Mouse (Mus musculus) mature B cell (primary cell): Measurements from ENCODE around the gene Tcea2.

Source experiments
- in situ Hi-C: fragments of 300-500 bp; cut with MboI; formaldehyde crosslinking; loops from 2 replicates; pipeline ENCODE4 v1.14.3; 2019

Tcea2 gene

DNA sequence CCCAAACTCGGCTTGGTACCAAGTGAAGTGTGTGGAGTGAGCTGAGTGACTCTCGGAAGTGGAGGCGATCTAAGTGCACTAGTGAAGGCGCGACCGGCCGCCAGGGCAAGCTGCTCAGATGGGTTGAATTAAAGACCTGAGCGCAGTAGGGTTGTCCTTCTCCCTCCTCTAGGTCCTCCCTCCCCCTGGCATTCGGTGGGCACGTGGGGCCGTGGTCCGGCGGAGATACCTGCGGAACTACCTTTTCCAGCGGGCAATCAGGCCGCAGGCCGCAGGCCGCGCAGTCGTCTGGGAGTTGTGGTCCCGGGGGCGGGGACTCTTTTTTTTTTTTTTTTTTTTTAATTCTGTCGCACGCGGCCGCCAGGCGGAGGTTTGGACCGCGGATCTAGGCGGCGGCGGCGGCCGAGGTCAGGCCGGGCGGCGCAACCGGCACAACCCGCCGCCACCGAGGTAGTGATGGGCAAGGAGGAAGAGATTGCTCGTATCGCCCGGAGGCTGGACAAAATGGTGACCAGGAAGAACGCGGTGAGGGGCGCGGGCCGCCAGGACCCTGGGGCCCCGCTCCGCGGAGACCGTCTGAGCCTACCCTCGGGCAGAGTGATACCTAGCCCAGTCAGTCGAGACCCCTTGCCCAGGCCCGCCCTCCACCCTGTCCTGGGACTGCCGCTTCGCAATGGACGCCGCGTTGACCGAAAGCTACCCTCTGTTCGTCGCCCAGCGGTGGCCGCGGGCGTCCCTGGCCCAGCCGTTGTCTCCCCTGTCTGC lies at the start of gene Tcea2:
TSS of gene Tcea2 (plus strand) at position 360 of the 765 bp plus-strand sequence.
- in situ Hi-C loops = no loop called here

DNA sequence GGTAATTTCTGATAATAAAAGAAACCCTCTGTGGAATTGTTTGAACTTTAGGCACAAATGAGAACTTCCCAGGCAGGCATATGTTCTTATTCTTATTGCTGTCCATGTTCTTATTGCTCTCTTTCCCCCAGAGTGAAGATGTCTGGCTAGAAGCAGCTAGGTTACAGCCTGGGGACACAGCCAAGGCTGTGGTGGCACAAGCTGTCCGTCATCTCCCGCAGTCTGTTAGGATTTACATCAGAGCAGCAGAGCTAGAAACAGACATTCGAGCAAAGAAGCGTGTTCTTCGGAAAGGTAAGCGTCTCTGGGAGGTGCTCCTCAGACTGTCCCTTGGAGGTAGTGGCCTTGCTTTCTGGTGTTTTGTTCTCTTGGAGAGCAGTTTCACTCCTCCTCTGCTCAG lies 47.5 kb upstream of the Tcea2 start:
- in situ Hi-C loops = no loop called here

DNA sequence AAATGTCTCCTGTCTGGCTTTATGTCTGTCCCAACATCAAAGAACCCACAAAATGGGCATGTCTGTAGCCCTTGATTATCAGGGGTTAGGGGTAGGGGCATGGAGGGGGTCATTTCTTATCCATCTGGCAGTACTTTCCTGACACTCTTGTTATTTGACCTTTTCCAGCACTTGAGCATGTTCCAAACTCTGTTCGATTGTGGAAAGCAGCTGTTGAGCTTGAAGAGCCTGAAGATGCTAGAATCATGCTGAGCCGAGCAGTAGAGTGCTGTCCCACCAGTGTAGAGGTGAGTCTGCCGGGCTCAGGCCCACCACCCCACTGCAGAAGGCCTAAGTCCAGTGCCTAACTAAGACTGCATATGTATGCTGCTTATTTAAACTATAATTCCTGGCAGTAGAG lies 44.2 kb upstream of the Tcea2 start:
- in situ Hi-C loops = no loop called here

DNA sequence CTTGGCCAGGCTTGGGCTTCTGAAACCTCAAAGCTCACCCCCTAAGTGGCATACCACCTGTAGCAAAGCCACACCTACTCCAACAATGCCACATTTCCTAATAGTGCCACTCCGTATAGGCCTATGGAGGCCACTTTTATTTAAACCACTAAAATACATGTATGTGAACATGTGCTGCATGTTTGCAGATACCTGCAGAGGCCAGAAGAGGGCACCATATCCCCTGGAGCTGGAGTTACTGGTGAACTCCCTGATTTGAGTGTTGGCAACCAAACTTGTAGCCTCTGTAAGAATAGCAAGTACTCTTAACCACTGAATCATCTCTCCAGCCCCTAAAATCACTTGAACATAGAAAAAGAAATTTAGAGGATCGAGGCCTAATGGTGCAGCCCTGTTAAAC lies 35.7 kb upstream of the Tcea2 start:
- in situ Hi-C loops = no loop called here

DNA sequence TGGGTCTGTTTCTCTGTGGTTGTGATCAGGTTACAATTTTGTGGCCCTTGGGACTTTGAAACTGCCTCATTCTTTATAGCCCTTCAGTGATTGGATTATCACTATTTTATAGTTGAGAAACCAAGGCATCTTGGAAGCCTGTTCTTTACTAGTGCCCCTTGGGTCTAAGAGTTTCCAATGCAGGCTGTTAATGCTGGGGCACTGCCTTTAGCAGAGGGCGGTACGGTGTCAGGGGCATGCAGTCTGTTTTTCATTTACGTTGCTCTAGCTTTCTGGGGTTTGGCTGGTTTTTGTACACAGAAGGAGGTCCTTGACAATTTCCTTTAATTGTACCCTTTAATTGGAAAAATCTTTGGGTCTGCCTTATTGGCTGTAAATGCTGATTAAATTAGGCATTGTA lies 34.4 kb upstream of the Tcea2 start:
- in situ Hi-C loops = no loop called here

DNA sequence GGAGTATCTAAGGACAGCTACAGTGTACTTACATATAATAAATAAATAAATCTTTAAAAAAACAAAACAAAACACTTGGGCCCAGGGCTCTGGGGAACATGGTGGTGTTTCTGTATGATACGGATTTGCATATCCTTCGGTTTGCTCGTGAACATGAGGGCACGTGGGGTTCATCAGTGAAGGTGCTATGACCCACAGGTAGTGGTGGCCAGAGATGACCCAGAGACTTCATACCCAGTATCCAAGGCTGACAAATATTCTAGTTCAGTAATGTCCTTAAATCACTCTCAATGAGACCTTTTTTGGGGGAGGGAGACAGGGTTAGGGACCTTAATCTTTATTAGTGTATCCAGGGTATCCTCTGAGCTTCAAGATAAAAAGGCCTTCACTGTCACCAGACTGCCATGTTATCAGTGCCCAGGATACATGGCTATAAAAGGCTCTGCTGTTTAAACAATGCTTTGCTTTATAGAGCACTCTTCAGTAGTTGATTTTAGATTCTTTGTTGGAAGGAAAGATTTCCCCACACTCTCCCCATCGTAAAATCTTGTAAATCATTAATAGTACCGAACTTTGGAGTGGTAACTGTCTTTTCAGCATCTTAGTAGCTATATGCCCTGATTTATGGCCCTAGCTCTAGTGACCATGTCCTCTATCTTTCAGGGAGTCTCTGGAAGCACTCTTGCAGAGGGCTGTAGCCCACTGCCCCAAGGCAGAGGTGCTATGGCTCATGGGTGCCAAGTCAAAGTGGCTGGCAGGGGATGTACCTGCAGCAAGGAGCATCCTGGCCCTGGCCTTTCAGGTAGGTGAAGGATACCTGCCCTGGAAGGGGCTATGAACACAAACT lies 33.3 kb upstream of the Tcea2 start:
- in situ Hi-C loops = no loop called here

DNA sequence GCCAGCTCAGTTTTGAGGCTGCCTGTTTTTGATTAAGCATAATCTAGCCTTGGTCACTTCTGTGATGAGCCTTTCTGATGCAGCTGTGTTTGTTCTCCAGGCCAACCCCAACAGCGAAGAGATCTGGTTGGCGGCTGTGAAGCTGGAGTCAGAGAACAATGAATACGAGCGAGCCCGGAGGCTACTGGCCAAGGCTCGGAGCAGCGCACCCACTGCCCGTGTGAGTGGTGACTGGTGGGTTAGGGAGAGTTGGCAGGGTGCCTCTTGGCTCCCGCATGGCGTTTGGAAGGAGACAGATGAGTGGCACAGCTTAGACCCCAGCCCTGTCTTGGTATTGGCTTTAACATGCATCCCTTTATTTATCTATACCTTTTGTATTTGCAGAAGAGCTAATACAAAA lies 31.2 kb upstream of the Tcea2 start:
- in situ Hi-C loops = no loop called here

DNA sequence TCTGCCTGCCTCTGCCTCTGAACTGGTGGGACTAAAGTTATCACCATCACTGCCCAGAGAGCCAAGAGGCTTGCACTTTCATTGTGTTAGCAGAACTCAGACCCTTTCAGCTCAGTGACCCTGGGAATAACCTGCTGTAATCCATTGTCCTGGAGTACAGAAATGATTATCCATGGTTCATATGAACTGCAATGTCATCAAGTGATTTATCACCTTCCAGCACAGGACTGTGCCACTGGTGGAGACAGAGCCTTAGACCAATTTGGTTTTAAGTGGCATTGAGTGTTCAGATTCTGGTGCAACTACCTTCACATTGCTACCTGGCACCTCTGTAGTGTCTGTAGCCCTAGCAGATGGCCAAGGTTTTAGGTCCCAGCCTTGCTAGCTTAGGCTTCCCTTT lies 27.0 kb upstream of the Tcea2 start:
- in situ Hi-C loops = no loop called here

DNA sequence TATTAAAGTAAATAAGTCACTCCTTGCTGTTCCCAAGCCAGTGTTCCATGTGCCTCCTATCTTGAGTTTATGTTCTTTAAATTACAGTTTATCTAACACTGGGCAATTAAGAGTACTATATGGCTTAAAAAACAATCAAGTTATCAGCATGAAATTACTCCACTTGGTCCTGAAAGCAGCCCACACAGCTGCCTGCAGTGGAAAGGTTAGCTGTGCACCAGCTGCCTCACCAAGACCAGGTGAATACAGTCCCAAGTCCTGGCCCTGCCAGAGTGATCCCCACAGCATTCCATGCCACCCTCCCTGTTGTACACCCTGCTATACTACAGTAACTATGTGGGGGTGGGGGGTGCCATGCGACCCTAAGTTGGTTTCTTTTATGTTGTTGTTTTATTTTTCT lies 26.6 kb upstream of the Tcea2 start:
- in situ Hi-C loops = no loop called here

DNA sequence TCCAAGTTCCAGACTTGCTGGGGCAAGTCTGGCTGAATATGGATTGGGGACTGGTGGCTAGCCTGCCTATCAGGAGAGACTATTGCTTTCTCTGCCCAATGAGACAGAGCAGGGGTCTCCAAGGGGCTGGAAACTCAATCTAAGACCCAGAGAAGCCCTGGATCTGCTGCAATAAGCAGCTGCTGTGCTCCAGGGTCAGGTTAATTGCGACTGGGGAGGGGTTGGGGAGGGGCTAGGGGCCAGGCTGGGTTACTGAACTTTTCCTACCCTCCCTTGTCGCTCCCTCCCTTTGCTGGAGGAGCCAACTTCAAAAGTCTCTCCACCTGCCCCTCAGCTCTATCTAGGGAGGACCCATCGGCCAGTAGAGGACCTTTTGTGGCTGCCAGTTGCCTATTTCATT lies 23.4 kb upstream of the Tcea2 start, which contains the start of gene Gm29797:
TSS of gene Gm29797 (plus strand) at position 301 of the 400 bp plus-strand sequence.
- in situ Hi-C loops = no loop called here

DNA sequence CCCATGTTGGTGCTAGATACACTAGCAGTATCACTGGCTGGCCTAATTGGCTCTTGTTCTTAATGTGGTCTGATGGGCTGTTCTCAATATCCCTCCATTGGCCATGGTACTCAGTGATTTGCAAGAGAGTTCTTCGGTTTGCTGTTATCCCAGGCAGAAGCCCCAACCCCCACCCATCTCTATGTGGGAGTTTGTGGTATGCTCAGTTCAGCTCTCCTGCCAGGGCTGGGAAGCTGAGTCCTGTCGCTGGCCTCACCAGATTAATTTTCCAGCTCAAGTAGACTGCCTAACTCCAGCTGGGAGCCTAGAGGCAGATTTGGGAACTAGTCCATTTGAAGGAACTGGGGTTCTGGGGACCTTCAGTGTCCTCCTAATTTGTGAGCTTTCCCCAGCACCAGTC lies 22.7 kb upstream of the Tcea2 start:
- in situ Hi-C loops = no loop called here

DNA sequence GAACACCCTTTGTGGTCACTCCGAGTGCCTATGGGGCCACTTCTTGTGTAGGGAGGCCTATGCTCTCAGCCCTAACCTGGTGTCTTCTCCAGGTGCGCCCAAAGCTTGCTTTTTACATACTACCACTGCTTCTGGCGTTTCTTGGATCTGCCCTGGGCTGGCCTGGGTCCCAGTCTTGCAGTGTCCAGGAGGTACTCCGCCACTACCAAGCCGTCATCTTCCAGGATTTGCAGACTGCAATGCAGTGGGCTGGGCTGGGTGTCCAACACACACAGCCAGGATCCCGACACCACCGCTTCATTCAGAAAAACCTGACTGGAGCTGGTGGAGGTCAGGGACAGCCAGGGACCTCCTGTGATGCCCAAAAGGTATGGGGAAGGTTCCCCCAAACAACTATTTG lies 21.6 kb upstream of the Tcea2 start:
- in situ Hi-C loops = no loop called here

DNA sequence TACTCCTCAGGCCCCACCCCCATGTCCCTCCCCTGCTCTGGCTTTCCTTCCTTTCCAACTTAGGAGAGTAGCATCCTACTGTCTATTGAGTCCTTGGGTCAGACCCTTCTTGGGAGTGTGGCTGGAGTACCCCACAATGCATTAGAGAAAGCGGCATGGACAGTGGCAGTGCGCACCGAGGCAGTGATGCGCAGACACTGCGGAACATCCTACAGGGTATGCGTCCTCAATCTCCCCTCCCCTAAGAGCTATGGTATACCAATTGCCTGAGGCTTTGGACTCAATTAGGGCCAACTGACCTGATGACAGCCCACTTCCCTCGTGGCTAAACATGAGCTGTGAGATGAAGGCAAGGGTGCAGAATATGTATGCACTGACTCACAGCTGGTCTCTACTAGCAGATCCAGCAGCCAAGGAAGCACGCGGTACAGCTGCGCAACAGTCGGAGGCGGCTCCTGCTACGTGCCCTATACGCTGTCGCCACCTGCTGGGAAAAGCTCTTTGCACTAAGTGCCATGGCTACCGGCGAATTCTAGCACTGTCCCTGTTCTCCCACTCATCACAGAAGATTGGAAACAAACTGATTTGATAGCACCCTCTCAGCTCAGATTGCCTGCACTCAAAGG lies 21.1 kb upstream of the Tcea2 start:
- in situ Hi-C loops = no loop called here

DNA sequence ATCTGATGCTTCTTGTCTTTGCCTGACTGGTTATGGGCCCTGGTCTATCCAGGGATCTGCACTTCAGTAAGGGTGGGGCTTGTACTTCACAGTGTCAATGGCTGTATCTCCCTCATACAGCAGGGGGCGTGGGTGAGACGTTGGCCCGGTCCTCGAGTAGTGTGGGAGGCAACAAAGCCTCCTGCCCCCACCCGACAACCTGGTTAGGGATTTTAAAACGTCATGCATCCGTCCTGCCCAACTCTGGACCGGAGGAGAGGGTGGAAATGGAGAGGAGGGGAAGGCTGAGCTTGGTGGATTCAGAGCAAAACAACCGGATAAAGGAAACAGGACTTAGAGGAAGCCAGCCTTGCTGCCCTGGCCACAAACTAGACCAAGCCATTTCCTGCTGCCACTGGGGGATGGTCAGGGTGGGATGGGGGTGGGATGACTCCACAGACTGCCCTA lies 20.5 kb upstream of the Tcea2 start:
- in situ Hi-C loops = no loop called here

DNA sequence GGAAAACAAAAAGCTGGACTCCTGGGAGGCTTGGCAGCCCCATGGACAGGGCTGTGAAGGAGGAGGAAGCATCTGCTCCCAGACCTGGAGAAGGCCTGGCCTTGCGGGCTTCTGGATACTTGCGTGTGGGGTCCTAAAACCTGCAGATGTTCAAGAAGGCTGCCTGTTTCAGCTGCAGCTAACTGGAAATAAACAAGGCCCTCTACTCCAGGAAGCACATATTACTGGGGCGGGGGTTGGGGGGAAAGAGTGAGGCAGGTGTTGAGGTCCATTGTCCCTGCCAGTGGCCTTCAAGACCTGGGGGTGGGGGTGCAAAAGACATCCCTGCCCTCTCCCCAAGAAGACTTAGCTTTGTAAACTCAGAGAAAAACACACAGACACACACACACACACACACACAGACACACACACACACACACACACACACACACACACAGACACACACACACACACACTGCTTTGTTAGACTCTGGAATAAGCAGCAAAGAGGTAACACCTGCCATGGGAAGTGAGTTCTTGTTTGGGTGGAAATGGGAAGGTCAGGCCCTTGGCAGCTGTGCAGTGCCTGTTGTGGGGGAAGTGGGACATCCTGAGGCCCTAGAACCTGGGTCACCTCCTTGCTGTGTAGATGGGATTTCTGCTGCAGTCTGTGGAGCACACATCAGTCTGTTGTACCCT lies 17.4 kb upstream of the Tcea2 start:
- in situ Hi-C loops = no loop called here

DNA sequence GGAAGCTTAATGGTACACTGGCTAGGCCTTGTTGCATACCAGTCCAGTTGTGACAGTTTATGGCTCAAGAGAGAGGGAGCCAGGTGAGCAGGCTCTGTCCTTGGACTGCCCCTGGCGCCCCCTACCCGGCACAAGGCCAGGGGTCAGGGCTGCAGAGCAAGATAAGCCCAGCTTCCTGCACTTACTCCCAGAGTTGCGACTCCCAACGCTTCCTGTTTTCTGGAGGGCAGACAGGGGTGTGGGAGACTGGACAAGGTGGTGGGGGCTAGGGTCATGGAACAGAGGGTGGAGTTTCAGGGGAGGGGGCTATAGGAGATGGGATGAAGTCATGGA lies 16.8 kb upstream of the Tcea2 start:
- in situ Hi-C loops = no loop called here

DNA sequence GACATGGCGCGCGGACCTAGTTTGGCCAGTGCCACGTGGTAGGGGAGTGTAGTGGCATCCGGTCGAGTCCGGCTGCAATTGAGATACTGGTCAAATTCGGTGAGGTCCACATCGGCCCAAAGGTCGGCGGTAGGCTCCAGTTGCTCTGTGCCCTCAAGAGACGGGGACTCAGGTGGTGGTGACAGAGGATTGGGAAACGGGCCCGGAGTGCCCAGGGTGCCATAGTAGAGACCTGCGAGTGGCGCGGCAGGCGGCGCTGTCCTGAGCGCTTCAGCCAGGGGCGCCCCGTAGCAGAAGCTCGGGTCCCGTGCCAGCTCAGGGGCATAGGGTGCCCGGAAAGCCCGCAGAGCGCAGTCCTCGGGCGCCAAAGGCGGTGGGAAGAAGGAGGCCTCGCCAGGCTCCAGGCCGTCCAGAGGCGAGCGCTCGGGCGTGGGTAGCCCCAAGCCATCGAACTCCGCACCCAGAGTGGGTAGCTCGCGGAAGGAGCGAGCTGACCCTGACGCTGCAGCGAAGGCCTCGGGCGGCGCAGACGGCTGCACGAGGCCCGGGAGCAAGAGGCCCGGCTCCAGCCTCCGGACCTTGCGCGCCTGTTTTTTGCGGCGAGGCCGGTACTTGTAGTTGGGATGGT lies 9.7 kb upstream of the Tcea2 start:
- in situ Hi-C loops = no loop called here

DNA sequence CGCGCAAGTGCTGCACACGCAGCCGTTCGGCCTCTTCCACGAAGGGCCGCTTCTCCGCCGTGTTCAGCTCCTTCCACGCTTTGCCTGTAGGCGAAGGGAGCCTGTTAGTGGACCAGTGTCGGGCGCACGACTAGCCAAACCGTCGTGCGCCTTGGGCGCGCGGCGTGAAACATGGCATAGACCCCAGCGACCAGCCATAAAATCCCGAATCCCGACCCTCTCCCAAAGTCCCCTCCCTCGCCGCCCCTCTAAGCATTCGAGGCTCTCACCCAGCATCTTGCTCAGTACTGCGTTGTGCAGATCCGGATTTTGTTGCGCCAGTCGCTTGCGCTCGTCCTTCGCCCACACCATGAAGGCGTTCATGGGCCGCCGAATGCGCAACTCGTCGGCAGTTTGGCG lies 9.2 kb upstream of the Tcea2 start:
- in situ Hi-C loops = no loop called here

DNA sequence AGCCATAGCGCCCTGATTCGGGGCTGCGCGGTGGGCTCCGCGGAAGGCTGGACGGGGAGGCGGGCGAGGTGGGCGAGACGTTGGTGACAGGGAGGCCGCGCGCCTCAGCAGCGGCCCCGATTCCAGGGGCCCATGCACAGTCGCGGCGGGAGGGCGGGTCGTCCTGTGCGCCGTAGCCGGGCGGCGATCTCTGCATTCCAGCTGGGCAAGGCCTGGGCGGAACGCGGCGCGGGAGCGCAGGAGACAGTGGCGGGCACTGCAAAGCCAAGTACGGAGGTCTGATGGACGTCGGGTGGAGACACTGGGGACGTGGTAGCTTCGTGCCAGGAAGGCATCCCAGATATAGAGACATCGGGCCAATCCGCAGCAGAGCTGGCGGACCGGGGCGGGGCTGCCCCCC lies 8.8 kb upstream of the Tcea2 start, which contains the start of gene Sox18:
TSS of gene Sox18 (minus strand) at position 315 of the 400 bp plus-strand sequence.
- in situ Hi-C loops = no loop called here

DNA sequence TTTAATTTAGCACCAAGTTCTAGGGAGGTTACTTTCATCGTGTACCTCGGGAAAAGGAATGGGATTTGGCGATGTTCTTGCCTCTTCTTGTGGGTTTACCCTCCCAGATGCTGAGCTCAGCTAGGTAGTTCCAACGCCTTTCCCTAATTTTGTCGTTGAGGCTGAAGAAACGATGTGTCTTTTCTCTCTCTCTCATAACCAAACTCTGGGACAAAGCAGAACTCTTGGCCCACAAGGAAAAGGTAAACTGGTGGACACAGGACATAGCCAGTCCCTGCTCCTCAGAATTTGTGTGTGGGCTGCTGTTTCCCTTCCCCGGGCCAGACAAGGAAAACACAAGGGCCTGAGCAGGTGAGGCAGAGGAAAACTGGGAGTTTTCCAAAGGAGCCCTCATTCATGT lies 8.1 kb upstream of the Tcea2 start:
- in situ Hi-C loops = no loop called here

DNA sequence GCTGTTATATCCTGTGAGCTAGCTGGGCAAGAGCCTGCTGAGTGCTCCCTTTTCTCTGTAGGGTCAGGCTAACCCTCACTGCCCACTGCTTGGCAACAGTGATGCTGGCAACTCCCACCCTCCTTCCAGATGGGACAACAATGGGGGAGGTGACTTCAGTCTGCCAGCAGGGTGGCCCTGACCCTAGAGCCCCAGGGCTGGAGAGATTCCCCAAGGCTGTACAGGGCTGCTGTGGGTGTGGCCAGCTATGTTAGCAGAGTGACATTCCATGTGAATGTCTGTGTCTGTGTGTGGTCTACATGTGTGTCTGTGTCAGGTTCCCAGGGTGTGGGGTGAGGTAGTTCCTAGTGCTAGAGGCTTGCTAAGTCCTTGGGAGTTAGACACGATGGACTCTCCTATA lies 6.6 kb upstream of the Tcea2 start:
- in situ Hi-C loops = no loop called here

DNA sequence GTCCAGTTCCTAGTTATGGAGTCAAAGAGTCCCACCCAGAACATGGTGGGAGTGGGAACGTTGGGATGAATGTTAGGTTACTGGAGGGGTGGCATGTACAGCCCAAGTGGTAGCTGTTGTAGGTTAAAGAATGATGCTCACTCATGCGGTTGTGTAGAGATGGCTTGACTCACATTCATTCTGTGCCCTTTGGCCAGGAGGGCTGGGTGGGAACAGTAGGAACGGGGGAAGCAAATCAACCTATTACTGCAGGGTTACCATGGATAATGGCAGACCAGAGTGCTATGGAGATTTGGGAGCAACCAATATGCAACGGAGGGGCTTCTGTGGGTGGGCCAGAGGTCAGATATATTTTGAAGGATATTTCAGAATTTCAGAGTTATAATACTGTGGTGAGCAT lies 5.2 kb upstream of the Tcea2 start:
- in situ Hi-C loops = no loop called here
